Mouse (Mus musculus) C2C12 (cell line): ENCODE data around the gene Nit1. TPM values are rescaled to one million over a fixed set of nuclear protein-coding genes. Genes with fewer than 3 reads are reported as not detected.

ENCODE experiments used
- H3K27me3 ChIP-seq: one replicate; pipeline ENCODE4 v1.6.1; 2011; ENCODE audit not compliant: control insufficient read depth, insufficient read depth, insufficient read length
- H3K36me3 ChIP-seq: one replicate; pipeline ENCODE4 v1.6.1; 2011; ENCODE audit not compliant: control insufficient read depth, insufficient read depth
- H3K4me3 ChIP-seq: one replicate; pipeline ENCODE4 v1.5.1; 2011; ENCODE audit warnings: mild to moderate bottlenecking, control low read depth; ENCODE audit not compliant: poor library complexity, insufficient read depth, severe bottlenecking
- H3K79me2 ChIP-seq: one replicate; pipeline ENCODE4 v1.6.1; 2011; ENCODE audit not compliant: control insufficient read depth, insufficient read depth
- H3K79me3 ChIP-seq: one replicate; pipeline ENCODE4 v1.6.1; 2011; ENCODE audit warnings: low read depth, control low read depth
- H3ac ChIP-seq: one replicate; pipeline ENCODE3; 2011; ENCODE audit warnings: low read depth; ENCODE audit not compliant: control insufficient read depth, insufficient read length
- CEBPB ChIP-seq: IDR thresholded peaks from one replicate; pipeline ENCODE4 v1.6.1; 2011; ENCODE audit warnings: low read depth, mild to moderate bottlenecking, control low read depth, moderate library complexity
- CTCF ChIP-seq: IDR thresholded peaks from one replicate; pipeline ENCODE4 v1.5.1; 2011; ENCODE audit not compliant: control insufficient read depth, insufficient read depth, insufficient read length
- FOSL1 ChIP-seq: IDR thresholded peaks from one replicate; pipeline ENCODE4 v1.8.0; 2011; ENCODE audit warnings: mild to moderate bottlenecking, low read length; ENCODE audit not compliant: poor library complexity, insufficient read depth, severe bottlenecking
- MAX ChIP-seq: IDR thresholded peaks from one replicate; pipeline ENCODE4 v1.6.1; 2011; ENCODE audit warnings: mild to moderate bottlenecking, control low read depth
- MYOD1 ChIP-seq: IDR thresholded peaks from one replicate; pipeline ENCODE4 v1.6.1; 2011; ENCODE audit warnings: low read depth; ENCODE audit not compliant: control insufficient read depth, insufficient read length
- MYOG ChIP-seq: IDR thresholded peaks from one replicate; pipeline ENCODE4 v1.6.1; 2011; ENCODE audit not compliant: control insufficient read depth, insufficient read length; ENCODE audit errors: extremely low read depth
- USF1 ChIP-seq: IDR thresholded peaks from one replicate; pipeline ENCODE4 v1.6.1; 2011; ENCODE audit warnings: low read depth, mild to moderate bottlenecking, control low read depth, moderate library complexity
- polyA plus RNA-seq: library from polyadenylated mRNA; unstranded; fragments of >200 nt; fragmentation: generic; extraction: Trizol; gene quantifications from one replicate; pipeline ENCODE4 v1.2.1, GENCODE M21; 2012; ENCODE audit warnings: missing spikeins

The Nit1 gene
- polyA plus RNA-seq, 1 experiment = 19.5 TPM

- H3K79me2 ChIP-seq = peaks cover 48% of the 10 kb centered on the region
- H3K4me3 ChIP-seq = no peak overlapping the region
- H3K27me3 ChIP-seq = no peaks in the 10 kb centered on the region
- TF ChIP-seq USF1 = no peak
- no peak for TF ChIP-seq CEBPB
- TF ChIP-seq MAX = no peak
- no peak for TF ChIP-seq FOSL1
- TF ChIP-seq MYOG = no peak
- no peak for TF ChIP-seq MYOD1
- TF ChIP-seq CTCF = no peak
- H3K36me3 ChIP-seq = peaks cover 30% of the 10 kb centered on the region
- H3ac ChIP-seq = no peak overlapping the region
- peaks cover 30% of the 10 kb centered on the region for H3K79me3 ChIP-seq
Measured at GRCm38 (mm10) chr1:171356814-171357213, 11.4 kb upstream of the Nit1 start.

- Histone ChIP-seq H3K4me3 (no peak overlapping the region), H3K36me3 (peaks cover 30% of the 10 kb centered on the region), H3K27me3 (no peaks in the 10 kb centered on the region), H3ac (no peak overlapping the region), H3K79me2 (peaks cover 58% of the 10 kb centered on the region), H3K79me3 (peaks cover 39% of the 10 kb centered on the region)
- TF ChIP-seq USF1 (no peak), CTCF (peak; percentile 25)
Measured at GRCm38 (mm10) chr1:171355812-171356340, 10.4 kb upstream of the Nit1 start.

GRCm38 (mm10) chr1:171349210-171349609 is 3.8 kb upstream of the Nit1 start:
- TF ChIP-seq CTCF (no peak), MYOD1 (no peak), FOSL1 (no peak), MAX (no peak), MYOG (no peak), CEBPB (no peak), USF1 (no peak)

GRCm38 (mm10) chr1:171348665-171349064 is 3.2 kb upstream of the Nit1 start:
- Histone ChIP-seq H3K79me2 (peaks cover 95% of the 10 kb centered on the region), H3K79me3 (peaks cover 77% of the 10 kb centered on the region), H3K27me3 (no peaks in the 10 kb centered on the region), H3ac (no peak overlapping the region), H3K36me3 (no peaks in the 10 kb centered on the region), H3K4me3 (no peak overlapping the region)
- TF ChIP-seq CEBPB (no peak), MYOG (no peak), MYOD1 (no peak), CTCF (no peak), USF1 (no peak), MAX (no peak), FOSL1 (no peak)

More at GRCm38 (mm10) chr1:171349210-171349609, 3.8 kb upstream of the Nit1 start:
- H3K79me3 ChIP-seq = peaks cover 80% of the 10 kb centered on the region
- no peaks in the 10 kb centered on the region for H3K27me3 ChIP-seq
- peaks cover 99% of the 10 kb centered on the region for H3K79me2 ChIP-seq
- no peak overlapping the region for H3K4me3 ChIP-seq
- H3ac ChIP-seq = no peak overlapping the region
- no peaks in the 10 kb centered on the region for H3K36me3 ChIP-seq

- Histone ChIP-seq H3K36me3 (peaks cover 17% of the 10 kb centered on the region), H3K79me3 (peaks cover 53% of the 10 kb centered on the region), H3K4me3 (peak overlapping the region; percentile 100), H3K27me3 (no peaks in the 10 kb centered on the region), H3ac (peak overlapping the region; percentile 81), H3K79me2 (peaks cover 69% of the 10 kb centered on the region)
- no peak for TF ChIP-seq CEBPB
- peak; percentile 83 for TF ChIP-seq USF1
Measured at GRCm38 (mm10) chr1:171346095-171346450, 627 bp upstream of the Nit1 start.

GRCm38 (mm10) chr1:171344715-171345114 is 731 bp downstream of the Nit1 start:
- peaks cover 30% of the 10 kb centered on the region for H3K36me3 ChIP-seq

More at GRCm38 (mm10) chr1:171344715-171345114, 731 bp downstream of the Nit1 start:
- H3K4me3 ChIP-seq = peak overlapping the region; percentile 100
- H3K27me3 ChIP-seq = no peaks in the 10 kb centered on the region
- H3K79me2 ChIP-seq = peaks cover 56% of the 10 kb centered on the region
- TF ChIP-seq CEBPB = no peak
- no peak for TF ChIP-seq FOSL1
- TF ChIP-seq MYOG = no peak
- no peak for TF ChIP-seq MYOD1
- TF ChIP-seq CTCF = no peak
- no peak for TF ChIP-seq USF1
- TF ChIP-seq MAX = no peak
- H3ac ChIP-seq = peak overlapping the region; percentile 18
- peaks cover 40% of the 10 kb centered on the region for H3K79me3 ChIP-seq
